Mouse (Mus musculus): Measurements from ENCODE around the gene Shtn1.

Gene Shtn1

DNA sequence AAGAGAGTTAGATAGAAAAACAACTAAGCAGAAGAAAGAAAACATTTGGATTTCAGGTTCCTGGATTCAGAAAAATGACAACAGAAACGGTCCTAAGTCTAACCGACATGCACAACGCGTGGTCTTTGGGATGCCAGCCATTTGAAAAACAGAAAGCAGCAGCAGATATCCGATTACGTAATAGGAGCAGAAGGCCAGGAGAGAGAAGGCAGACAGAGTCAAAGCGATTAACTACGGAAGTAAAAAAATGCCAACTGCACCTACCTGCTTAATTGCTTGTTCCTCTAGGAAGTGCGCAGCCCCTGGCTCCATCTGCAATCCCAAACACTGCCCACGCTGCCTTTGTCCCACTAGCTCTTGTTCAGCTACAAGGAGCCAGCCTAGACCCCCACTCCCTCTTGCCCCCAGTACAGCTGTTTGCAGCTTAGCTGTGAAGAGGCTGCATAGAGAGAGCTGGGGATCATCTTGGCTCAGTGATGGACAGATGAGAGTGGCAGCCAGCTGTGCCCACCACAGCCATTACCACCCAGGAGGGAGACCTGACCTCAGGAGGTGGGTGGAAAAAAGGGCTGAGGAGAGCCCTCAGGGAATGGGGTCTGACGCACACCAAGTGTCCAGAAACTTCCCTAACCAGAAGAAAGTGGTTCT, 100.6 kb downstream of the Shtn1 start:
- DNase-seq (ENCODE audit: extremely low read depth, insufficient read length, low spot score), result no peak

DNA sequence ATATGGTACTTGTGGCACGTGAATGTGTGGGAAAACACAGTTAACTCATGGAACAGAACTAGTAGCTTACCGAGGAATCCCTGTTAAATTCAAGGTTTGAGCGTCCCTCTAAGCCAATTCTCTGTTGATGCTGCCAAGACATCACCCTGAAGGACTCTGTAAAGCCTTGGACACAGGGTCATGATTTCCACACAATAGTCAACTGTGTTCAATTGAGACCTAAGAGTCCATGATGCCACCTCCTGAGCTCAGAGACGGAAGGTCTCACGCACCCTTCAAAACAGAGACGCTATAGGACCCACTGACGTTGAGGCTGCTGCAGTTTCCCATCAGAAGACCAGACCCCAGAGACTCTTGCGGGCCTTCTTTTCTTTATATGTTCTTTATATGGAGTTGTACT, 101.8 kb downstream of the Shtn1 start:
- no peak for DNase-seq (ENCODE audit: extremely low read depth, insufficient read length, low spot score)

GRCm38 (mm10) chr19:58970826-58971225, 105.1 kb downstream of the Shtn1 start:
- no peak for DNase-seq (ENCODE audit: extremely low read depth, insufficient read length, low spot score)

DNA sequence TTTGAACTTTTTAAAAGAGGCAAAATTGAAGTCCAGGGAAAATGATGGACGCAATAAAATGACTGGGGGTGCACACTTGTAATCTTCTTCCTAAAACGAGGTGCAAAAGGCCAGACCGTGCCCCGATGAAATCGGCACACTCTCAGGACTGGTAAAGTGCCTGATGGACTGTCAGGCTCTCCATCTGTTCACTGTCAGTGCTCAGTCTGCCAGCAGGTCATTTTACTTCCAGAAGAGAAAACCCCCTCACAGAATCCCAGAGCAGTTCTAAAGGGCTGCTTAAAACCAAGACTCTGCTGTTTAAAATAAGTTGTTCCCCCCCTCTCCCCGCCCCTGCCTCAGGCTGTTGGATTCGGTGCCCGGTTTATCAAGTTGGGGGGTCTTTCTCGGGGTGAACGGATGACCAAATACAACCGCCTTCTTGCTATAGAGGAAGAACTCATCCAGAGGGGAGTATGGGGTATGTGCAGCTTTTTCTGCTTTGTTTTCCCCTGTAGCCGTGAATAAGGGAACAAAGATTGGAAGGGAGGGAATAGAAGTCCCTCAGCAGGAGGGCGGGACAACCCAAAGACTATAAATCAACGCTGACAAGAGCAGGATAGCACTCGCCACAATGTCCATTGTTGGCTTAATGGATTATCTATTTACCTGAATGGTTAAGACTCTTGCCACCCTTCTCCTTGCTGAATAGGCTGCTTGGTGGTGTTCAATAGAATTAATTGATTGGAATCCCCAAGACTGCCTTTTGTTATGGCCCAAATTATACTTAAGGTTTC, 107.0 kb downstream of the Shtn1 start:
- no peak for DNase-seq (ENCODE audit: extremely low read depth, insufficient read length, low spot score)

- no peak for DNase-seq (ENCODE audit: extremely low read depth, insufficient read length, low spot score)
These were observed 112.9 kb downstream of the Shtn1 start for GRCm38 (mm10) chr19:58963011-58963410.

- DNase-seq (ENCODE audit: extremely low read depth, insufficient read length, low spot score), result no peak
These were observed 121.1 kb downstream of the Shtn1 start for GRCm38 (mm10) chr19:58954779-58955178.

DNA sequence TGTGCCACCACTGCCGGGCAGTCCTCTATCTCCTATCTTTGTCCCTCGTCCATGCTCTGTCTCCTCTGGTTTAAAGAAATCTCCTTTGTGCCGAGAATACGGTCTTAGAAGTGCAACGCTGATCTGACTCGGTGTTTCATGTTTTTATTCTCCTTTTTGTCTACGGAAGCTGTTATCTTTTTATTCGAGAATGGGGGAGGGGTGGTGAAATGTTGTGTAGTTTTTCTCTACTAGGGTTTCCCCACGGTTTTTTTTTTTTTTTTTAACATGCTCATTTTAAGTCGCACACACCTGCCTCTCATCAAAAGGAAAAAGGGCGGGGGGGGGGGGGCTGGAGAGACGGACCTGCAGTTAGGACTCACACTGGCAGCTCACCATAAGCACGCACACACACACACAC, 123.7 kb downstream of the Shtn1 start:
- DNase-seq (ENCODE audit: extremely low read depth, insufficient read length, low spot score), result no peak

DNA sequence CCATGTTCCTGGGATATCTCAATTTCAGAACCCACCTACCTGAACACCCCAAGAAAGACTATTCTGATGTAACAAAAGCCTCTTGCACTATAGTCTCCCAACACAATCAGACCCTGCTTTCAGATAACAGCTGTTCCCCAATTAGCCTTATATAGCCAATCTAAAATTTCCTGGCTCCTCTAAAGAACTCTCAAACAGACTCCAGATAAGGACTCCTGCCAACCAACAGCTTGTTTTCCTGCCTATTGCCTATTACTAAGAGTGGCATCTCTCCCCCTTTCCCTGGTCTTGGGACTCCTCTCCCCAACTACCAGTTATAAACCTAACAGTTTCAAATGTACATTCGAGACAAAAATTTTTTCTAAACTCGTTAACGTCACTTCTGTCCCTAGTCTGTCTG, 124.4 kb downstream of the Shtn1 start:
- DNase-seq (ENCODE audit: extremely low read depth, insufficient read length, low spot score), result no peak

- DNase-seq (ENCODE audit: extremely low read depth, insufficient read length, low spot score), result no peak
These were observed 129.9 kb downstream of the Shtn1 start for GRCm38 (mm10) chr19:58945959-58946358.

DNA sequence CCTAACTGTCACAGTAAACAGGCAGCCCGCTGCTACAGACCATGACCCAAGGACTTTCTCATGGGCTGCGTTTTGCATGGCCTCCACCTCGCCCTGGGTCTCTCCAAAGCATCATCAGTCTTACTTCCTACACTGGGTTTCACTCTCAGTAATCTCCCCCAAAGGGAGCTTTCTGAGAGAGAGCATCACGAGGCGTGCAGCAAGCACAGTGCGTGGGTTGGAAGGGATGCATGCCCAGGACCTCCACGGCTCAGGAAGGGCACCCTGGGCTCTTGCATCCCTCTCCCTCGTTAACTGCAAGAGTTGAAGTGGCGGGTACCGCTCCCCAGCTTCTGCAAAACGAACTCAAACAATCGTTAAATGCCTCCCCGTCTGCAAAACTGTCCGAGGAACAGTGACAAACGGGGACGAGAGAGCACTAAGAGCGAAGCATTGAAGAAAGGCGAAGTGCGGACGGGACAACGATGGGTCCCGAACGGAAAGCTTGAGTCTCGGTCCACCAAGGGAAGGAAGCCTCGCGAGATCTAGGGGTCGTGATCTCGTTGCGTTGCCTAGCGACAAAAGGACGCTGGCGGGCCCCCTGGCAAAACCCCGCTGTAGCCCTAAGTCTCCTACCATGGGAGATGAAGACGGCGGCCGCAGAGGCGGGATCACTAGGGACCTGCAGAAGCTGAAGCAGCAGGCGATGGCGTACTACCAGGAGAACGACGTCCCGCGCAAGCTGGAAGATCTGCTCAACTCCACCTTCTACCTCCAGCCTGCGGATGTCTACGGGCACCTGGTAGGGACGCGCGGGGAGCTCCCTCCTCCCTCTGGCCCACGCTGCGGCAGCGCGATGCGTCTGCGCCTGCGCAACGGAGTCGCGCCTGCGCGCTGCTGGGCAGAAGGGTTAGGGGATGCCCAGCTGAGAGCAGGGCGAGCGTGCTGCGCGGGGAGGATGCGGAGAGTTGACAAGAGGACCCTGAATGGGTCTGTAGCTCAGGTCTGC, 132.8 kb downstream of the Shtn1 start, which contains the start of the genes Eno4 and Hspa12a:
Gene Eno4, plus strand, starts transcription at position 585 of the 988 bp plus-strand sequence.
Gene Hspa12a, minus strand, starts transcription at position 814 of the 988 bp plus-strand sequence.
- peak; percentile 95 for DNase-seq (ENCODE audit: extremely low read depth, insufficient read length, low spot score)

- no peak for DNase-seq (ENCODE audit: extremely low read depth, insufficient read length, low spot score)
These were observed 142.8 kb downstream of the Shtn1 start for GRCm38 (mm10) chr19:58933062-58933461.

DNA sequence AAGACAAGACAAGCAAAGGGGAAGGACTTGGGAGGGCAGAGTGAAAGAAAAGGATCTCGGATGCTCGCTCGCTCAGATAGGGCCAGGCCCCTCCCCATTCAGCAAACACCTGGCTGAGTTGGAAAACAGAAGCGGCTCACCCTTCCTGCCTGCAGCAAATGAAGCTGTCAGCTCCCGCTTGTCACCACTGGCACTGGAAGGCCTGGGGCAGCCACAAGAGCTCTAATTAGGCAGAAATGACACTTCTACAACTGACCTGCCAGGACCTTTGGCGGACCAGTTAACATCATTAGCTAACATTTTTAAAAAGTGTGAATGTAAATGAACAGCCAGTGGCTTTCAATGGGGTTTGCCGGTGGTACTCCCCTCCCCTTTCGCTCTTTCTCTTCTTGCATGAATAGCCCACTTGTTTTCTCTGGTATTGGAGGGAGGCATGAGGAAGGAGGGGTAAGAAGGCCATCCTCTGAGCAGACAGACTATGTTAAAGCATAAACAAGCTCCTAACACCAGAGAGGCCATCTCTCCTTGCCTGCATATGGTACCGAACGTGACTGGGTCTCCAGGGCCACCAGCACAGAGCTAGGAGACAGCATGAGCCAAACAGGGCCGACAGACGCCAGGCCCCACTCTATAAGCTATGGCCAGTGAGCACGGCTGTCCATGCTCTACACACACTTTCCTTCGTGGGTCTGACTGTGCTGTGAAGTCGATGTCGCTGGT, 144.7 kb downstream of the Shtn1 start:
- no peak for DNase-seq (ENCODE audit: extremely low read depth, insufficient read length, low spot score)

Data from 3134 (cell line).